Mouse (Mus musculus): ENCODE measurements around the gene Frat1.

The Frat1 gene

GRCm38 (mm10) chr19:41817325-41817724, 12.4 kb upstream of the Frat1 start:
- no peak for DNase-seq

GRCm38 (mm10) chr19:41818749-41819148, 11.0 kb upstream of the Frat1 start:
- DNase-seq, result no peak

GRCm38 (mm10) chr19:41821436-41821835, 8.3 kb upstream of the Frat1 start:
- no peak for DNase-seq

GRCm38 (mm10) chr19:41822589-41822988, 7.2 kb upstream of the Frat1 start:
- DNase-seq, result no peak

GRCm38 (mm10) chr19:41824950-41825349, 4.8 kb upstream of the Frat1 start:
- no peak for DNase-seq

- no peak for DNase-seq
These were observed 3.2 kb upstream of the Frat1 start for GRCm38 (mm10) chr19:41826529-41826928.

- DNase-seq, result no peak
These were observed 829 bp upstream of the Frat1 start for GRCm38 (mm10) chr19:41828941-41829340.

- DNase-seq, result peak; percentile 56
These were observed 599 bp downstream of the Frat1 start for GRCm38 (mm10) chr19:41830106-41831031.

GRCm38 (mm10) chr19:41831101-41831570, 1.4 kb downstream of the Frat1 start:
- peak; percentile 33 for DNase-seq

- no peak for DNase-seq
These were observed 2.1 kb downstream of the Frat1 start for GRCm38 (mm10) chr19:41831718-41832391.

- DNase-seq, result peak; percentile 6
These were observed 2.9 kb downstream of the Frat1 start for GRCm38 (mm10) chr19:41832501-41833201.

- no peak for DNase-seq
These were observed 5.6 kb downstream of the Frat1 start for GRCm38 (mm10) chr19:41835407-41835806.

GRCm38 (mm10) chr19:41835816-41836215, 6.0 kb downstream of the Frat1 start:
- no peak for DNase-seq

- no peak for DNase-seq
These were observed 6.9 kb downstream of the Frat1 start for GRCm38 (mm10) chr19:41836719-41837118.

- no peak for DNase-seq
These were observed 7.6 kb downstream of the Frat1 start for GRCm38 (mm10) chr19:41837194-41837916.

- no peak for DNase-seq
These were observed 8.1 kb downstream of the Frat1 start for GRCm38 (mm10) chr19:41837917-41838261.

GRCm38 (mm10) chr19:41838808-41839207, 9.0 kb downstream of the Frat1 start:
- no peak for DNase-seq

GRCm38 (mm10) chr19:41839685-41840084, 9.9 kb downstream of the Frat1 start:
- DNase-seq, result no peak

- no peak for DNase-seq
These were observed 11.5 kb downstream of the Frat1 start for GRCm38 (mm10) chr19:41841105-41841750.

GRCm38 (mm10) chr19:41842196-41842595, 12.4 kb downstream of the Frat1 start:
- DNase-seq, result no peak

- DNase-seq, result no peak
These were observed 12.9 kb downstream of the Frat1 start for GRCm38 (mm10) chr19:41842706-41843105.

GRCm38 (mm10) chr19:41844345-41844744, 14.6 kb downstream of the Frat1 start:
- no peak for DNase-seq

Data from right cerebral cortex, postnatal 25 days (tissue).